Mouse (Mus musculus) adrenal gland, adult 2 months (tissue): ENCODE measurements at regions not wholly inside any gene's neighbourhood (a gene's known extent, or its start where the extent isn't known, plus 50 kb on each side); places are given as distances from the start of the nearest gene placed in this dataset.

Source experiments
- DNase-seq: peaks from one replicate; pipeline ENCODE4 v3.0.0; 2021

DNA sequence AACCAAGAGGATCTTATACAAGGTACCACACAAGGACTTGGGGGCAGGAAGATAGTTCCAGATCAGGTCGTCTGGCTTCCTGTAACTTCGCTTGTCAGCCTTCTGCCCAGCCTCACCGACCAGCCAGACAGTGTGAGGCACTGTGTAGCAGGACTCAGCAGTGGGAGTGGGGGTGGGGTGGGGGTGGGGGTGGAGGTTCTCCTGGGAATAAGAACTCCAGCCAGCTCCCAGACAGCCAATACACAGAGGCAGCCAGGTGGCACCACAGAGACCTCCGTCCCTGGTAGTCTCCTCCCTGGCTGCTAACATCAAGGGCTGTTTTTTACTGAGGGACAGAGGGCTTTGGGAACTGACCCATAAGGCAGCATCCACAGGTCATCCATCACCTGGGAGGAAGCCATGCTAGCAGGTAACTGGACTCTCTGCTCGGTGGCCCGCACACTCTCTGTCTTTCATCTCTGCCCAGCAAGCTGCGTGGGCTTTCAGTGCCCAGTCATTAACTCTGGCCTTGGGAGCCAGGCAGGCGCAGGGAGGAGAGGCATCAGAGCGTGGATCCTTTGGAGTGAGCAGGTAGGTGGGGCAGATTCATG is 60.3 kb upstream of the Wnt4 start:
- no peak for DNase-seq

GRCm38 (mm10) chr4:137214573-137214972 is 62.7 kb upstream of the Wnt4 start:
- no peak for DNase-seq

DNA sequence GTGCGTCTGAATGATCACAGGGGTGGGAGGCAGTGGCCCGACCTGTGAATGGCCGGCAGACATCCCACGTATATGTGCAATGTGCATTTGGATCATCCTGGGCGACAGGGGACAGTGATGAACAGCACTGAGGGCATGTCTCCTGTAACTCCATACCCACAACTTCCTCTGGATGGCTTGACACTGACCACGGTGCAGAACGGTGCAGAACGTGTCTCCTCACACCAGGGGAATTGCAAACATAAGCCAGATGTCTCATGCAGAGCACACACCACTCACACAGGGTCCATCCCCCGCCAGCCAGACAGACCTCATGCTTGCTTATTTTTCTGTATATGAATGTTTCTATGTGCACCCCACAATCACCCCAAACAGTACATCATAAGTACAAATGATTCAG is 64.4 kb upstream of the Wnt4 start:
- no peak for DNase-seq

GRCm38 (mm10) chr4:137212106-137212505 is 65.2 kb upstream of the Wnt4 start:
- DNase-seq, result no peak

DNA sequence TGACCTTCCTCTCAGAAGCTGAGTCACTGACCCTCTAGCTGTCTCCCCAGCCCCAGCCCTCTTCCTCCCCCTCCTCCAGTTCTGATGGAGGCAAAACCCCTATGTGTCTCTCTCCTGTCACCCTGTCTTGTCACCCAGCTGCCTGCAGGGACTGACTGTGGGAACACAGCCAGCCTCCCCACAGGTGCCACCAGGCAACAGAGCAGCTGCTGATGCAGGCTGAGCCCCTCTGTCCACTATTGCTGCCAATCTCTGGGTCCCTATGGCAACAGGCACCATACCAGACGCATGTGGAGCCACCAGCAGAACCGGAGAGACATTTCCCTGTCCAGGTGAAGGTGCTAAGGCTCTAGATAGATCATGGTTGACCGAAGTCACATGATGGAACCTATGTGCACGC is 66.0 kb upstream of the Wnt4 start:
- DNase-seq, result no peak

DNA sequence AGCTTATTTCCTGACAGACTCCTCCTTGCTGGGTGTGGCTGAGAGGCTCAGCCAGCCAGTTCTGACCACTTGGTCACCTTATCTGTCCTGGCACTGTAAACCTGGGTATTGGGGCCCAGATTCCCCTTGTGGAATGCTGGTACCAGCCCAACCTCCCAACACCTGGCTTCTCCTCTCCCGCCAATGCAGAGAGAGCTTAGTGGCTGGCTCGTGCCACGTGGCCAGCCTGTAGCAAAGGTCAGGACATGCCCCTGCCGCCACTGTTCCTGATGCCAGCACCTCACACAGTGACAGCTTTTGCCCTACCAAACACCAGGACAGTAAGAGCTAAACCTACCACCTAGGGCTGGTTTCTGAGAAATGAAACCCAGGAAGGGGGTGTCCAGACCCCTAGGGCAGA is 66.8 kb upstream of the Wnt4 start:
- no peak for DNase-seq

DNA sequence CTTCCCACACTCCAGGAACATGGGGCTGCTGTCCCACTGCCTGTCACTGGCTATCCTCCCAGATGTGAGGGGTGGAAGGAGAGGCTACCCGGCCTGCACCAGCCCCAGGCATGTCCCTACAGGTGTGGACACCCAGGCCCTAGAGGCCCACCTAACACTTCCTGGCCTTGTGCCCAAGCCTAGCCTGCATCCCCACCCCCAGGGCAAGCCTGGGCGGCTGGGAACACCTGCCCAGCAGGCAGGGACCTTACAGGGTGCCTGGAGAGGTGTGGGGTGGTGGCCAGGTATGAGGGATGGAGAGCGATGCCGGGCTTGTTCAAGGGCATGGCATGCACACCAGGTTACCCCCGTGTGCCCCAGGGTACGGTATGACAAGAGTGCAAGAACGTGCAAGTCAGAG is 76.3 kb upstream of the Wnt4 start:
- no peak for DNase-seq

DNA sequence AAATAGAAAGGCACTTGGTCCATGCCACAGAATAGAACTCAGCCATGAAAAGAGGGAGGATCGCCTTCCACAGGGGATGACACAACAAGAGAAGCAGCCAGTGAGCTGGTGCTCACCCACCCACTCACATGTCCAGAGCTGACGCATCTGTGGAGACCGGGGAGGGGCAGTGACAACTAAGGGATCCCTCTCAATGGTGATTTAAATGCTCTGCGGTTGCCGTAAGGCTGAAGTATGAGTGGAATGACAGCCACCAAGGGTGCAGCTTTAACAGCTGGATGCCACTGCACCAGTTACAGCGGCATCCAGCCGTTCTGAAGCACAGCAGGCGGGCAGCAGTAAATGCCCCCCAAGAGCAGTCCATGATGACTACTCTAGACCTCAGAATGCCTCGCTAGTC is 76.9 kb upstream of the Wnt4 start:
- no peak for DNase-seq

GRCm38 (mm10) chr4:137196491-137196974 is 80.8 kb upstream of the Wnt4 start:
- DNase-seq, result no peak

GRCm38 (mm10) chr4:137194106-137194505 is 83.2 kb upstream of the Wnt4 start:
- DNase-seq, result no peak

DNA sequence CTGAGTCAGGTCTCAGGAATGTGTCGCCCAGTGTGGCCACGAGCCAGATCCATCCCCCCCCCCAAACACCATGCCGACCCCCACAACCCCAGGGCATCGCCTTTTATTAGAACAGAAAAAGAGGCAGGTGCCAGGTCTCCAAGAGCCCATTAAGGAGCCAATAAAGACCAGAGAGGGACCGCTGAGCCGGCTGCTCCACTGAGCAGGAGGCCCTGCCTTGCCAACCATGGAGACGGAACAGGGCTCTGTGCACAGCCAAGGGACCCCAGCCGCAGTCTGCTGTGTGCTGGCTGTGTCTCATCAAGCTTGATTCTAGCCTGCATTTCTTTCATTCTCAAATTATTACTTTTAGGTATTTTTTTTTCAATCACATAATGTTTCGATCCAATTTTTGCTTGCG is 86.7 kb upstream of the Wnt4 start:
- no peak for DNase-seq

- DNase-seq, result no peak
Measured at GRCm38 (mm10) chr4:137189801-137190200, 87.5 kb upstream of the Wnt4 start.

- peak; percentile 31 for DNase-seq
Measured at GRCm38 (mm10) chr4:137189058-137189457, 88.2 kb upstream of the Wnt4 start.

- DNase-seq, result no peak
Measured at GRCm38 (mm10) chr4:137187592-137187991, 89.7 kb upstream of the Wnt4 start.

- DNase-seq, result no peak
Measured at GRCm38 (mm10) chr4:137187051-137187450, 90.2 kb upstream of the Wnt4 start.

- DNase-seq, result peak; percentile 65
Measured at GRCm38 (mm10) chr4:137185001-137185400, 92.3 kb upstream of the Wnt4 start.

GRCm38 (mm10) chr4:137183181-137183850 is 94.0 kb upstream of the Wnt4 start:
- peak; percentile 35 for DNase-seq

- no peak for DNase-seq
Measured at GRCm38 (mm10) chr4:137182547-137182946, 94.7 kb upstream of the Wnt4 start.

DNA sequence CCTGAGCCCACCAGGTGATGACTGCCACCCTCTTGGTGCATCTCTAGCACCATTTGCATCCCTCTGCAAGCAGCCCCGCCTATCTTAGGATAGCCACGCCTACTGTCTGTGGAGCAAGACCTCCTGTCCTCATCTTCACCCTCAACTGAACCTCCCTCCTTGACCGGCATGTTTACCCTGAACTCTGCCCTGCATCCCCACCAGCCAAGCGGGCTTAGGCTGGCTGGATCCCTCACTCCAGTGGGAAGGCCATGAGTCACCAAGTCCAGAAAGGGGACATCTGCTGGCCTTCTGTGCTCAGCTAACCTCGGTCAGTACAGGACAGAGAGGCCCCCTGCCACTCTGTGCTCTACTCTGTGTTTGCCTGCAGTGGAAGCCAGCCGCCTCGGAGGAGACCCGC is 96.0 kb upstream of the Wnt4 start:
- DNase-seq, result no peak

GRCm38 (mm10) chr4:137180083-137180482 is 97.2 kb upstream of the Wnt4 start:
- no peak for DNase-seq

DNA sequence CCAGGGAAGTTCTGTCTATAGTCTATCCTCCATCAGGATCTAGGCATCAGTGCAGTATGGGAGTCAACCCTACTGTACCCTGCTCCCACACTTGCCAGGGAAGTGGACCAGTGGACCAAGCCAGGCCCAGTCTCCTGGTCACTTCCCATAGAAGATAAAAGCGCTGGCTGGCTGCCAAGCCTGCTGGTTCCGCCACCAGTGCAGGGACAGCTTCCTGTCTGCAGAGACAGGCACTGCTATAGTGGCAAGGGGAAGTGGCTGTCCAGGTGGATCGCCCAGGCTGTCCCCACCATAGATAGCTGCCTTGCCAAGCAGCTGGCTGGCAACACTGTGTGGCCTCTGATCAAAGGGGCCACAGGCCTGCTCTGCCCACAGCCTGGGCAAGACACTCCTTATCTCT is 98.5 kb upstream of the Wnt4 start:
- peak; percentile 73 for DNase-seq

DNA sequence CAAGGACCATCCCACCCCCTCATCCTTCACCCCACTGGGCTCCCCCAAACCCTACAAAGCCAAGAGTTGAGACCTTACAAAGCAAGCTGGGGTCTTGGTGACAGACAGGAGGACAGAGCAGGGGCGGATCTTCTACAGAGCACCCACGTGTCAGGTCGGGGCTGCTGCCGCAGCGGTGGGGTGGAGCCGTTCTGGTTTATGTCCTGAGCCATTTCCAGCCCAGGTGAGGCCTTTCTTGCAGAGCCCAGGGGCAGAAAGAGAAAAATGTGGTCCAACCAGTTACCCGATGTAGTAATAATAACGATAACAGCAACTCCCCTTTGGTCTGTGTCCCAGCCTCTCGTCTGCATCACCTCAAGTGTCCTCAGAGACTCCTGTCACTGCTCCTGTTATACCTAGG is 112.4 kb upstream of the Wnt4 start:
- no peak for DNase-seq

GRCm38 (mm10) chr4:137164429-137164828 is 112.9 kb upstream of the Wnt4 start:
- DNase-seq, result peak; percentile 87

- DNase-seq, result peak; percentile 33
Measured at GRCm38 (mm10) chr4:137163962-137164361, 113.3 kb upstream of the Wnt4 start.
